Mouse (Mus musculus) hindbrain, embryonic 16.5 days (tissue): ENCODE data around the gene Dvl1. TPM values are rescaled to one million over a fixed set of nuclear protein-coding genes. Genes with fewer than 3 reads are reported as not detected.

Experiments used
- ATAC-seq: fragments of 200-750 bp; cut with Nextera tagmentation; 2 replicates; pipeline ENCODE4 v1.8.0; 2017; ENCODE audit warnings: moderate TSS enrichment, moderate library complexity
- H3K27ac ChIP-seq: fragments of 300-500 bp; sonication (generic); 2 replicates; pipeline ENCODE4 v1.5.1; 2014; ENCODE audit warnings: low read depth, mild to moderate bottlenecking, control low read depth, low read length, moderate library complexity
- H3K27me3 ChIP-seq: fragments of 300-500 bp; sonication (generic); replicated peaks from 2 replicates; pipeline ENCODE4 v1.6.1; 2014; ENCODE audit warnings: low read length; ENCODE audit not compliant: control insufficient read depth, insufficient read depth
- H3K36me3 ChIP-seq: fragments of 300-500 bp; sonication (generic); 2 replicates; pipeline ENCODE4 v1.6.1; 2014; ENCODE audit warnings: mild to moderate bottlenecking, low read length, moderate library complexity, mixed read lengths; ENCODE audit not compliant: control insufficient read depth, insufficient read depth
- H3K4me1 ChIP-seq: fragments of 300-500 bp; sonication (generic); 2 replicates; pipeline ENCODE4 v1.6.1; 2014; ENCODE audit warnings: low read depth, low read length; ENCODE audit not compliant: control insufficient read depth, insufficient read depth
- H3K4me2 ChIP-seq: fragments of 300-500 bp; sonication (generic); 2 replicates; pipeline ENCODE4 v1.6.1; 2014; ENCODE audit warnings: mild to moderate bottlenecking, low read length, control low read depth, moderate library complexity
- H3K4me3 ChIP-seq: fragments of 300-500 bp; sonication (generic); 2 replicates; pipeline ENCODE4 v1.5.1; 2014; ENCODE audit warnings: mild to moderate bottlenecking, low read length, control low read depth, moderate library complexity
- H3K9ac ChIP-seq: fragments of 300-500 bp; sonication (generic); 2 replicates; pipeline ENCODE4 v1.6.1; 2014; ENCODE audit warnings: low read depth, mild to moderate bottlenecking, control low read depth, low read length, moderate library complexity
- H3K9me3 ChIP-seq: fragments of 300-500 bp; sonication (generic); 2 replicates; pipeline ENCODE4 v1.6.1; 2014; ENCODE audit warnings: mild to moderate bottlenecking, low read length, moderate library complexity; ENCODE audit not compliant: control insufficient read depth
- WGBS: fragments of 180-500 bp; shearing (Covaris S2); extraction: QIAGEN DNeasy Blood & Tissue Kit; methylation state at CpG from one replicate; pipeline ENCODE4 v1.1.7; 2014; 5-methylcytosine and 5-hydroxymethylcytosine counted together
- polyA plus RNA-seq: library from polyadenylated mRNA; unstranded; fragments of >200 nt; fragmentation: Nextera tagmentation; extraction: Ambion mirVana; gene quantifications from 2 replicates; pipeline ENCODE4 v1.2.1, GENCODE M21; 2015

Dvl1 gene
- polyA plus RNA-seq, 1 experiment from 2014 or later: 10.2 TPM

GRCm38 (mm10) chr4:155847591-155848352 lies 570 bp downstream of the Dvl1 start:
- peak overlapping the region; percentile 90 for H3K4me3 ChIP-seq
- peak; percentile 4; the same call in 1 of the 2 replicates for ATAC-seq
- H3K36me3 ChIP-seq: no peaks in the 10 kb centered on the region; the same call in 1 of the 2 replicates
- H3K4me1 ChIP-seq: peaks cover 38% of the 10 kb centered on the region
- H3K9ac ChIP-seq: peak overlapping the region; percentile 99
- H3K27ac ChIP-seq: peak overlapping the region; percentile 85
- no peaks in the 10 kb centered on the region for H3K27me3 ChIP-seq
- no peaks in the 10 kb centered on the region for H3K9me3 ChIP-seq
- peak overlapping the region; percentile 93 for H3K4me2 ChIP-seq
- 1% methylated on average over 60 of the region's 69 CpGs for WGBS

GRCm38 (mm10) chr4:155848434-155849095 lies 1.4 kb downstream of the Dvl1 start:
- Histone ChIP-seq H3K4me1 (peaks cover 38% of the 10 kb centered on the region), H3K36me3 (peaks cover 2% of the 10 kb centered on the region; the same call in 1 of the 2 replicates), H3K4me2 (peak overlapping the region; percentile 93), H3K9ac (peak overlapping the region; percentile 99), H3K9me3 (no peaks in the 10 kb centered on the region), H3K27ac (no peak overlapping the region), H3K4me3 (peak overlapping the region; percentile 90), H3K27me3 (no peaks in the 10 kb centered on the region)
- 55% methylated on average over 7 of the region's 7 CpGs for WGBS
- no peak for ATAC-seq

DNA sequence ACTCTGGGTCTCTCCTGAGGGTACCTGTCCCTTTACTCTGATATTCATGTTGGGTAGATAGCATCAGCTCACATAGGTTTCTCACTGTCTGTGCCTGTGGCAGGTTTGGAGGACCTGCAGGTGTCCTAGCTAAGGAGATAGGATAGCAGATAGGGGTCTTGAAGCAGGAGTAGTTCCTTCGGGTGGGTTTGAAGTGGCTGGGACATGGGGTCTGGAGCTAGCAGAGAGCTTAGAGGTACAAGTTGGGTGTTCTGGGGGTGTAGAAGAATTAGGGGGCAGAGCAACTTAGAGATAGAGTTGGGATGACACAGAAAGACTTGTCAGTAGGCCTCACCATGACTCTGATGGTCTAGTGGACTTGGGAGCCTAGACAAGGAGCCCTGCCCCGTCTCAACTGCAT lies 2.2 kb downstream of the Dvl1 start:
- H3K4me2 ChIP-seq: peak overlapping the region; percentile 93
- peak overlapping the region; percentile 15; the same call in 1 of the 2 replicates for H3K9ac ChIP-seq
- peaks cover 38% of the 10 kb centered on the region for H3K4me1 ChIP-seq
- peaks cover 2% of the 10 kb centered on the region; the same call in 1 of the 2 replicates for H3K36me3 ChIP-seq
- H3K27me3 ChIP-seq: no peaks in the 10 kb centered on the region
- H3K27ac ChIP-seq: no peak overlapping the region
- WGBS: 95% methylated on average over 2 of the region's 2 CpGs
- no peaks in the 10 kb centered on the region for H3K9me3 ChIP-seq
- ATAC-seq: no peak
- no peak overlapping the region; the same call in 1 of the 2 replicates for H3K4me3 ChIP-seq

DNA sequence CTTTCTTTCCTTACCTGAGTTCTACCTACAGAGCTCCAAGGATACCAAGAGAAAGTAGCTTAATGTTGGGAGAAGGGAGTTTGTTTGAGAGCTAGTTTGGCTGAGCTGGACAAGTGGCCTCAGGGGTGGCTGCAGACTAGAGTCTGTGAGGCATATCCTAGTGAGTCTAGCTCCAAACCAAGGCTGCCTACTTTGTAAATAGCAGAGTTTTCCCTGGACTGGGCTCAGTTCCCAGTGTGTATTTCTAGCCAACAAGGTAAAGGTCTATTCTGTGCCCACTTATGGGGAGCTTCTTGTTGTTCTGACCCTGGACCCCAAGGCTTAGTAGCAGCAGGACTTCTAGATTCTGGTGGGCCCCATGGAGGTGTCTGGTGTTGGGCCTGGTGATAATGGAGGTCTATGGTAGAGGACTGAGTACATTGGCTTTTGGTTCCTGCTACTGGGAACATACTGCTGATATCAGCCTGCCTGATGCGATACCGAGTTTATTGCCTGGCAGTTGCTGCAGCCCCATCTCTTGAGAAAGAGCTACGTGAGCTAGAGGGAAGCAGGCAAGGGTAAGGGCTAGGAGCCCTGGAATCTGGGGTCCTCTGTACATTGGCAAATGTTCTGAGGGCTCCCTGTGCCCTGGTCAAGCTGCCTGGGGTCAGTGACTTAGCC lies 2.7 kb downstream of the Dvl1 start:
- H3K9ac ChIP-seq: no peak overlapping the region
- H3K27ac ChIP-seq: no peak overlapping the region
- H3K4me1 ChIP-seq: peaks cover 38% of the 10 kb centered on the region
- H3K4me2 ChIP-seq: peak overlapping the region; percentile 93; the same call in 1 of the 2 replicates
- no peak overlapping the region for H3K4me3 ChIP-seq
- no peak for ATAC-seq
- H3K9me3 ChIP-seq: no peaks in the 10 kb centered on the region
- 92% methylated on average over 3 of the region's 3 CpGs for WGBS
- no peaks in the 10 kb centered on the region for H3K27me3 ChIP-seq
- H3K36me3 ChIP-seq: peaks cover 6% of the 10 kb centered on the region

DNA sequence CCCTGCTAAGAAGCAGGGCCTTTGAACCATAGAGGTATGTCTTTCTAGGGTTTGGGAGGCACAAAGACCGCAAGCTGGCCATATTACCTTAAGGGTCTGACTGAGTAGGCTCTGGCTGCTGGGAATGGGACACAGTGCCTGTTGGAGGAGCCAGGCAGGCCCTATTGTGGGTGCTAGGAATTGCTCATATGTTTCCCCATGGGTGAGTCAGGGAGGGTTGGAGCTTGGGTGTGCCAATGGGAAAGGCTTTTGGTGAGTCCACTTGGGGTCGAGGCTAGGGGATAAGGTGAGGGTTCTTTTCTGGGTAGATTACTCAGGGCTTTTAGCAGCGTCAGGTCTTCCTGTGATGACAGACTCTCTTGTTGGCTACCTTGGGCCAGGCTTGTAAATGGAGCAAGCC lies 4.2 kb downstream of the Dvl1 start:
- no peak overlapping the region for H3K4me2 ChIP-seq
- no peak overlapping the region for H3K27ac ChIP-seq
- peaks cover 16% of the 10 kb centered on the region for H3K36me3 ChIP-seq
- ATAC-seq: no peak
- H3K4me3 ChIP-seq: no peak overlapping the region
- no peaks in the 10 kb centered on the region for H3K9me3 ChIP-seq
- no peak overlapping the region for H3K9ac ChIP-seq
- WGBS: 96% methylated on average over 3 of the region's 3 CpGs
- H3K4me1 ChIP-seq: peaks cover 38% of the 10 kb centered on the region
- H3K27me3 ChIP-seq: no peaks in the 10 kb centered on the region

- no peak for ATAC-seq
- 70% methylated on average over 2 of the region's 2 CpGs for WGBS
- H3K9ac ChIP-seq: no peak overlapping the region
These were observed 4.8 kb downstream of the Dvl1 start for GRCm38 (mm10) chr4:155851951-155852411.

DNA sequence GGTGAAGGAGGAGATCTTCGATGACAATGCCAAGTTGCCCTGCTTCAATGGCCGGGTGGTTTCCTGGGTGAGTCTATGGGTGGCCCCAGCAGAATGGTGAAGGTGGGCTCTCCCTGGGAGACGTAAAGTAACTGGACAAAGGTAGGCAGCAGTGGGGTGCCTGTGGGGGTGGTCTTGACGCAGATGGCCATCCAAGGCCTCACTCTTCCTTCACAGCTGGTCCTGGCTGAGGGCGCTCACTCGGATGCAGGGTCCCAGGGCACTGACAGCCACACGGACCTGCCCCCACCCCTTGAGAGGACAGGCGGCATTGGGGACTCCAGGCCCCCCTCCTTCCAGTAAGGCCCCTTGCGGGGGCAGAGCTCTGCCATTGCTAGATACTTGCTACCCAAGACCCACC lies 6.2 kb downstream of the Dvl1 start:
- Histone ChIP-seq H3K9me3 (no peaks in the 10 kb centered on the region), H3K27me3 (no peaks in the 10 kb centered on the region), H3K4me3 (no peak overlapping the region), H3K36me3 (peaks cover 23% of the 10 kb centered on the region), H3K27ac (no peak overlapping the region), H3K4me1 (peaks cover 27% of the 10 kb centered on the region), H3K9ac (no peak overlapping the region), H3K4me2 (no peak overlapping the region)
- WGBS: 89% methylated on average over 9 of the region's 9 CpGs
- ATAC-seq: no peak

More at GRCm38 (mm10) chr4:155851951-155852411, 4.8 kb downstream of the Dvl1 start:
- no peak overlapping the region for H3K27ac ChIP-seq
- H3K36me3 ChIP-seq: peaks cover 19% of the 10 kb centered on the region
- H3K4me2 ChIP-seq: no peak overlapping the region
- H3K9me3 ChIP-seq: no peaks in the 10 kb centered on the region
- H3K27me3 ChIP-seq: no peaks in the 10 kb centered on the region
- no peak overlapping the region for H3K4me3 ChIP-seq
- H3K4me1 ChIP-seq: peaks cover 33% of the 10 kb centered on the region

GRCm38 (mm10) chr4:155854991-155855390 lies 7.8 kb downstream of the Dvl1 start:
- Histone ChIP-seq H3K27ac (no peak overlapping the region), H3K9me3 (no peaks in the 10 kb centered on the region), H3K27me3 (no peaks in the 10 kb centered on the region), H3K9ac (no peak overlapping the region), H3K4me2 (no peak overlapping the region), H3K36me3 (peaks cover 32% of the 10 kb centered on the region), H3K4me1 (peaks cover 12% of the 10 kb centered on the region), H3K4me3 (no peak overlapping the region)
- 99% methylated on average over 12 of the region's 12 CpGs for WGBS
- no peak for ATAC-seq

DNA sequence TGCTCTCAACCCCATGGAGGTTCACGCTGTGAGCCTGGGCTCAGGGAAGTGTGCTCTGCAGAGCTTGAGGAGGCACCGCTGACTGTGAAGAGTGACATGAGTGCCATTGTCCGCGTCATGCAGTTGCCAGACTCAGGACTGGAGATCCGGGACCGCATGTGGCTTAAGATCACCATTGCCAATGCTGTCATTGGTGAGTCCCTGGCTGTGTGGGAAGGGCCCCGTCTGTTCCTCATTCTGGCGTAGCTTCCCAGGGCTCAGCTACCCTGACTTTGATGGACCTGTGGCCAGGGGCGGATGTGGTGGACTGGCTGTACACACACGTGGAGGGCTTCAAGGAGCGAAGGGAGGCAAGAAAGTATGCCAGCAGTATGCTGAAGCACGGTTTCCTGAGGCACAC lies 8.9 kb downstream of the Dvl1 start:
- no peak overlapping the region for H3K4me2 ChIP-seq
- H3K4me1 ChIP-seq: peaks cover 2% of the 10 kb centered on the region; the same call in 1 of the 2 replicates
- H3K4me3 ChIP-seq: no peak overlapping the region
- H3K27ac ChIP-seq: no peak overlapping the region
- peaks cover 39% of the 10 kb centered on the region for H3K36me3 ChIP-seq
- 90% methylated on average over 12 of the region's 12 CpGs for WGBS
- no peaks in the 10 kb centered on the region for H3K9me3 ChIP-seq
- no peak overlapping the region for H3K9ac ChIP-seq
- no peaks in the 10 kb centered on the region for H3K27me3 ChIP-seq
- no peak for ATAC-seq
